20 mouse cellular contexts compared by ENCODE assay signal in genomic region chr4:33378894-33379293, GRCm38 (mm10).
DNase-seq lines count a peak whose midpoint lies in the region; ATAC-seq and TF ChIP-seq lines count a peak whose summit lies in the region.
"Had no signal": no experiment of that assay in that cellular context is flagged by ENCODE, and none has a peak within 500 bp of the region (broad histone marks: within the 10 kb centered on the region; RNA-seq: fewer than 3 reads in every experiment).

No protein-coding gene starts in this region.

- H3K4me3 ChIP-seq in heart, embryonic 12.5 days, result no peak overlapping the region
- no peak overlapping the region for H3K4me3 ChIP-seq in heart, embryonic 10.5 days
- no peak overlapping the region for H3K4me3 ChIP-seq in MEL (ENCODE audit: control insufficient read depth in 1 of 2, insufficient read depth in 1 of 2, low read depth in 2 of 2, low read length in 2 of 2)
- H3K4me3 ChIP-seq in liver, embryonic 15.5 days (replicated peaks), result no peak overlapping the region
- no peak overlapping the region for H3K4me3 ChIP-seq in left cerebral cortex, adult 2 months
- H3K4me3 ChIP-seq: embryonic facial prominence, embryonic 15.5 days; forebrain, embryonic 12.5 days; layer of hippocampus, adult 2 months; limb, embryonic 12.5 days; neural tube, embryonic 12.5 days; stomach, embryonic 15.5 days had no signal

- ATAC-seq in heart, embryonic 12.5 days (ENCODE audit: insufficient number of reproducible peaks, low FRiP score), result no peak
- peak; percentile 61 for ATAC-seq in liver, embryonic 15.5 days (ENCODE audit: insufficient read depth)

- intact Hi-C loops in left cerebral cortex, adult 2 months (cut with DNase I), result no loop called here

- TF ChIP-seq EP300 in MEL (IDR thresholded peaks at IDR 0.05; ENCODE audit: low read depth in 1 of 2, low read length in 2 of 2), result peak in 1 of 2 experiments; percentile 12; a peak in 1 of 4 replicates

- no peaks in the 10 kb centered on the region; the same call in 1 of the 2 replicates for H3K36me3 ChIP-seq in heart, embryonic 12.5 days
- H3K36me3 ChIP-seq in heart, embryonic 10.5 days, result peaks cover 6% of the 10 kb centered on the region; the same call in 1 of the 2 replicates
- peaks cover 3 to 13% of the 10 kb centered on the region in 2 experiments; a peak in 2 of 4 replicates for H3K36me3 ChIP-seq in MEL (ENCODE audit: control insufficient read depth in 1 of 2, insufficient read depth in 2 of 2, low read length in 2 of 2)
- peaks cover 11% of the 10 kb centered on the region for H3K36me3 ChIP-seq in liver, embryonic 15.5 days (replicated peaks)
- H3K36me3 ChIP-seq: embryonic facial prominence, embryonic 15.5 days; stomach, embryonic 15.5 days had no signal

- peaks cover 13% of the 10 kb centered on the region for H3K4me1 ChIP-seq in heart, embryonic 12.5 days (replicated peaks)
- H3K4me1 ChIP-seq in heart, embryonic 10.5 days, result peaks cover 3% of the 10 kb centered on the region; the same call in 1 of the 2 replicates
- peaks cover 0 to 3% of the 10 kb centered on the region in 2 experiments; a peak in 1 of 4 replicates for H3K4me1 ChIP-seq in MEL (ENCODE audit: control insufficient read depth in 1 of 2, insufficient read depth in 2 of 2, low read length in 2 of 2)
- H3K4me1 ChIP-seq in liver, embryonic 15.5 days (replicated peaks), result no peaks in the 10 kb centered on the region; the same call in 1 of the 2 replicates
- H3K4me1 ChIP-seq: embryonic facial prominence, embryonic 15.5 days; forebrain, embryonic 12.5 days; limb, embryonic 12.5 days; neural tube, embryonic 12.5 days; stomach, embryonic 15.5 days had no signal

- H3K9me3 ChIP-seq in heart, embryonic 12.5 days (replicated peaks), result no peaks in the 10 kb centered on the region
- H3K9me3 ChIP-seq in heart, embryonic 10.5 days, result no peaks in the 10 kb centered on the region
- H3K9me3 ChIP-seq in MEL (replicated peaks; ENCODE audit: insufficient read depth, low read length), result no peaks in the 10 kb centered on the region
- no peaks in the 10 kb centered on the region for H3K9me3 ChIP-seq in liver, embryonic 15.5 days (replicated peaks)
- H3K9me3 ChIP-seq: embryonic facial prominence, embryonic 15.5 days; forebrain, embryonic 12.5 days; limb, embryonic 12.5 days; neural tube, embryonic 12.5 days; stomach, embryonic 15.5 days had no signal

- TF ChIP-seq POLR2A in MEL (IDR thresholded peaks at IDR 0.05; ENCODE audit: control insufficient read depth in 1 of 2, insufficient read depth in 1 of 2, low read depth in 1 of 2, low read length in 2 of 2, poor library complexity in 1 of 2), result no peak

- no peak overlapping the region for H3K27ac ChIP-seq in heart, embryonic 12.5 days (ENCODE audit: poor library complexity, severe bottlenecking)
- no peak overlapping the region for H3K27ac ChIP-seq in heart, embryonic 10.5 days
- H3K27ac ChIP-seq in MEL (ENCODE audit: control insufficient read depth, low read depth, low read length), result no peak overlapping the region
- no peak overlapping the region for H3K27ac ChIP-seq in liver, embryonic 15.5 days (replicated peaks)
- no peak overlapping the region for H3K27ac ChIP-seq in left cerebral cortex, adult 2 months
- H3K27ac ChIP-seq: embryonic facial prominence, embryonic 15.5 days; forebrain, embryonic 12.5 days; layer of hippocampus, adult 2 months; limb, embryonic 12.5 days; neural tube, embryonic 12.5 days; stomach, embryonic 15.5 days had no signal

- no peak for DNase-seq in heart, embryonic 10.5 days (ENCODE audit: low spot score)
- DNase-seq in MEL (ENCODE audit: low read depth, low spot score), result peak; percentile 55
- DNase-seq in c-Kit-positive CD71-positive TER-119-positive erythroid progenitor cells, embryonic 14.5 days (ENCODE audit: low spot score), result peak; percentile 4
- no peak for DNase-seq in thymus, postnatal 10 days (ENCODE audit: low spot score in 2 of 2)
- DNase-seq in left cerebral cortex, adult 2 months (ENCODE audit: extremely low spot score in 1 of 2, low spot score in 2 of 2), result no peak
- no peak for DNase-seq in thymus, postnatal 0 days (ENCODE audit: low spot score)
- DNase-seq: B cell, adult 2 months; cerebellum, postnatal 10 days; embryo, embryonic 11 days; gastrocnemius, postnatal 14 days; kidney, postnatal 10 days; thymus, postnatal 14 days had no signal

- H3K79me2 ChIP-seq in MEL (ENCODE audit: control insufficient read depth, insufficient read depth, low read length, poor library complexity), result no peaks in the 10 kb centered on the region

- peak overlapping the region; percentile 8; the same call in 1 of the 2 replicates for H3K4me2 ChIP-seq in heart, embryonic 12.5 days
- no peak overlapping the region for H3K4me2 ChIP-seq in liver, embryonic 15.5 days
- H3K4me2 ChIP-seq: embryonic facial prominence, embryonic 15.5 days; forebrain, embryonic 12.5 days; limb, embryonic 12.5 days; neural tube, embryonic 12.5 days; stomach, embryonic 15.5 days had no signal

- WGBS in heart, embryonic 12.5 days, result 25% methylated on average over 6 of the region's 6 CpGs
- 39% methylated on average over 6 of the region's 6 CpGs for WGBS in heart, embryonic 10.5 days
- WGBS in liver, embryonic 15.5 days (ENCODE audit: insufficient replicate concordance), result 38% methylated on average over 6 of the region's 6 CpGs

- no peak overlapping the region for H3K9ac ChIP-seq in heart, embryonic 12.5 days
- H3K9ac ChIP-seq in MEL (ENCODE audit: control insufficient read depth, low read depth, low read length, poor library complexity, severe bottlenecking), result no peak overlapping the region
- H3K9ac ChIP-seq in liver, embryonic 15.5 days, result no peak overlapping the region
- H3K9ac ChIP-seq: embryonic facial prominence, embryonic 15.5 days; forebrain, embryonic 12.5 days; limb, embryonic 12.5 days; neural tube, embryonic 12.5 days; stomach, embryonic 15.5 days had no signal

- TF ChIP-seq CTCF in MEL (IDR thresholded peaks at IDR 0.05 in 2 of 3, conservative IDR thresholded peaks at IDR 0.05 in 1 of 3; ENCODE audit: control insufficient read depth in 1 of 3, insufficient read depth in 1 of 3, low read depth in 2 of 3, low read length in 3 of 3, poor library complexity in 1 of 3, severe bottlenecking in 1 of 3), result no peak
- no peak for TF ChIP-seq CTCF in left cerebral cortex, adult 2 months (IDR thresholded peaks at IDR 0.05)

- no peak for TF ChIP-seq RAD21 in MEL (IDR thresholded peaks at IDR 0.05; ENCODE audit: low read depth, low read length)

- no peaks in the 10 kb centered on the region for H3K27me3 ChIP-seq in heart, embryonic 12.5 days (replicated peaks)
- no peaks in the 10 kb centered on the region for H3K27me3 ChIP-seq in heart, embryonic 10.5 days (ENCODE audit: insufficient read depth, poor library complexity, severe bottlenecking)
- no peaks in the 10 kb centered on the region for H3K27me3 ChIP-seq in MEL (ENCODE audit: control insufficient read depth in 1 of 2, insufficient read depth in 2 of 2, low read length in 2 of 2)
- no peaks in the 10 kb centered on the region for H3K27me3 ChIP-seq in liver, embryonic 15.5 days
- H3K27me3 ChIP-seq: embryonic facial prominence, embryonic 15.5 days; forebrain, embryonic 12.5 days; limb, embryonic 12.5 days; neural tube, embryonic 12.5 days; stomach, embryonic 15.5 days had no signal

TF ChIP-seq in MEL, 35 proteins besides CTCF, POLR2A, EP300 and RAD21:
- TF ChIP-seq GATA1 (IDR thresholded peaks at IDR 0.05; ENCODE audit: low read depth, low read length) (peak; percentile 46; the same call in 1 of the 2 replicates), POLR2AphosphoS2 (IDR thresholded peaks at IDR 0.05; ENCODE audit: low read length) (no peak)

Comparison
In these comparisons a context has a peak if more than half of its experiments do, and no peak if none do; other contexts are left out.
1. DNase-seq: peak in MEL (single experiment) and c-Kit-positive CD71-positive TER-119-positive erythroid progenitor cells, embryonic 14.5 days (single experiment); none in heart, embryonic 10.5 days (single experiment), thymus, postnatal 10 days (0 of 2), left cerebral cortex, adult 2 months (0 of 2) and thymus, postnatal 0 days (single experiment).